Mouse (Mus musculus): ENCODE data around the gene Sipa1l3. TPM values are rescaled to one million over a fixed set of nuclear protein-coding genes. Genes with fewer than 3 reads are reported as not detected.

The Sipa1l3 gene
- polyA plus RNA-seq, 1 experiment = 71.5 TPM

DNA sequence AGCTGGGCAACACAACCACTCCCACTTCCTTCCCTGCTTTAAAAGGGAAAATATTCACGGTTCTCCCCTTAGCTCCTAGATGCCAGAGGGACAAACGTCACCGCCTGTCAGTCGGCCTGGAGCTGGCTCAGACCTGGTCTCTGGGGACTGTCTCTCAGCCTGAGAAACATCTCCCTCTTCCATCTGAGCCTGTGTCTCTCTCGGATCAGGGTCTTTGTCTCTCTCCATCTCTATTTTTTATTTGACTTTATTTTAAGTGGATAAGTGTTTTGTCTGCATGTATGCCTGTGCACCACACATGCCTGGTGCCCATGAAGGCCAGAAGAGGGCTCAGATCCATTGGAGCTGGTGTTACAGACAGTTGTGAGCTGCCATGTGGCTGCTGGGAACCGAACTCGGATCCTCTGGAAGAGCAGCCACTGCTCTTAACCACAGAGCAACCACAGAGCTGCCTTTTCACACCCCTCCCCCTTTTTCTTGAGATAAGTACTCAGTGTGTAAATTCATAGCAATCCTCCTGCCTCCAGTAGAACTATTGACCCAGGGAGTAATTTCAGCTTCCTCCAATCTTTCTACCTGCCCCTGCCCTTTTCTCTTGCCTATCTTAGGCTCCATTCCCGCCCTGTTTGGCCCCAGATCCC lies 225.9 kb downstream of the Sipa1l3 start:
- H3K4me1 ChIP-seq (ENCODE audit: control insufficient read depth, insufficient read depth, low read length) = peaks cover 23% of the 10 kb centered on the region
- H3K4me3 ChIP-seq (ENCODE audit: control insufficient read depth, low read depth, low read length) = no peak overlapping the region
- TF ChIP-seq CTCF (IDR thresholded peaks at IDR 0.05; ENCODE audit: control insufficient read depth, insufficient read depth, insufficient replicate concordance, low read depth, low read length) (no peak), POLR2A (IDR thresholded peaks at IDR 0.05; ENCODE audit: control insufficient read depth, low read depth, low read length) (no peak)

DNA sequence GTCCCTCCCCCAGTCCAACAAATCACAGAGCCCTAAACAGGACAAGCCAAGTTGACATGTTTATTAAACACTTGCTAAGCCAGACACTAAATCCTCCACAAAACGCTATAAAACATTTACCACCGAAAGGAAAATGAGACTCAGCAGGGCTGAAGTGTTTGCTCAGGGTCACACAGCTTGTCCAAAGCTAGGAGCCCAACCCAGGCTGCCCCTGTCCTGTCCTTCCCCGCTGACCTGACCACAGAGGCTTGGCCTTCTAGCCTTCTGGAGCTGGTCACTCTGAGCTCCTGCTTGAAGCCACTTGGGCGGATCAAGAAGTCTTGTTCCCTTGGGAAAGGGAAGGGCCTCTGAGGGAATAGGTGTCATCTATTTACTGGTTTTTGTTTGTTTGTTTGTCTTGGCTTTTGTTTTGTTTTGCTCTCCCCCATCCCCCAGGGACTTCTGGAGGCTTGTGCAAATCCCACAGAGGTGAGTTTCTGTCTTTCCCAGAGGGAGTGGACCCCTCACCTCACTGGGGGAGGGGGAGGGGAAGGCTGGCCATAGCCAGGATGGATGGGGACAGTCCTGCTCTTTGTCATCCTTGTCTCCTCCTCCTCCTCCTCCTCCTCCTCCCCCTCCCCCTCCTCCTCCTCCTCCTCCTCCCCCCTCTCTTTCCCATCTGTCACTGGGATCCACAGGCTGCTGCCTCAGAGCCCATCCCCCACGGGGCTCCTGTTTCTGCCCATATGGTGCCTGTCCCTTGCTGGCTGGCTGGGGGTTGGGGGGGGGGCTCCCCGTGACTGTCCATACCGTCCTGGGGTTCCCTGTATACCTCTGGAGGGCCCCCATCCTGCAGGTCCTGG lies 226.6 kb downstream of the Sipa1l3 start:
- Histone ChIP-seq H3K27me3 (ENCODE audit: control insufficient read depth, insufficient read depth, low read length) (no peaks in the 10 kb centered on the region), H3K4me3 (ENCODE audit: control insufficient read depth, low read depth, low read length) (no peak overlapping the region), H3K27ac (ENCODE audit: control insufficient read depth, insufficient read depth, low read depth, low read length) (peak overlapping the region; percentile 32), H3K4me1 (ENCODE audit: control insufficient read depth, insufficient read depth, low read length) (peaks cover 21% of the 10 kb centered on the region), H3K36me3 (ENCODE audit: control insufficient read depth, insufficient read depth, low read length) (no peaks in the 10 kb centered on the region)
- TF ChIP-seq POLR2A (IDR thresholded peaks at IDR 0.05; ENCODE audit: control insufficient read depth, low read depth, low read length) (no peak), CTCF (IDR thresholded peaks at IDR 0.05; ENCODE audit: control insufficient read depth, insufficient read depth, insufficient replicate concordance, low read depth, low read length) (no peak)

More for the DNA sequence above, 225.9 kb downstream of the Sipa1l3 start:
- Histone ChIP-seq H3K27me3 (ENCODE audit: control insufficient read depth, insufficient read depth, low read length) (no peaks in the 10 kb centered on the region), H3K27ac (ENCODE audit: control insufficient read depth, insufficient read depth, low read depth, low read length) (peak overlapping the region; percentile 66), H3K36me3 (ENCODE audit: control insufficient read depth, insufficient read depth, low read length) (no peaks in the 10 kb centered on the region)

DNA sequence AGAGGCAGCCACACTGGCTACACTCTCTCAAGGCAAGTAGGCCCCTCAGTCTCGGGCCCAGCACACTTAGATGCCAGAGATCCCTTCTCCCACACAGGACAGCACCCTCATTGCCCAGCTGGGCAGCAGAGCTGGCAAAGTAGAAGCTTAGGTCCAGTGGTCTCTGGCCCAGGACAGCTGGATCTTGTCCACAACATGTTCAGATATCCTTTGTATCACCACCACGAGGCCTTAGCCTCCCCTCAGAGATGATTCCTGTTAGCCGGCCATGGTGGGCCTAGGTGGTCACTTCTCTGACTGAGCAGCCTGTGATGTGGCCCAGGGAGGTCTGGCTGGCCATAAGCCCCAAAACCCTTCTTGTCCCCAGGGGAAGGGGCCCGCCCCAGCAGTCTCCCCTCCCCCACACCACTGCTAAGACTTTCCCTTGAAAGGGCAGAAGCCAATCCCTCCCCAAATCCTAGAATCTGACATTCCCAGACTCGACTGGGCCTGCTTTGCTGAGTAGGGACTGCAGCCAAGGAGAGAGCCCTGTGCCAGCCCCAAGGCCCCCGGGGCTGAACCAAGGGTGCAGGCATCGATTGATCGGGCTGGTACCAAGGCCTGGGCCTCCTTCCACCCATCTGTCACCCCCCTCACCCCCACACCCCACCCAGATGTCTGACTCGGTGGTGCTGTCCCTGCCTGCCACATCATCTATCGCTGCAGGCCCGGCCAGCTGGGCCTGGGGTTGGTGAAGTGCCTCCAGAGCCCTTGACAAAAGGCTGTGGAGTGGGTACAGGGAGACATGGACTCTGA lies 227.6 kb downstream of the Sipa1l3 start:
- Histone ChIP-seq H3K4me3 (ENCODE audit: control insufficient read depth, low read depth, low read length) (no peak overlapping the region), H3K4me1 (ENCODE audit: control insufficient read depth, insufficient read depth, low read length) (peaks cover 16% of the 10 kb centered on the region), H3K27ac (ENCODE audit: control insufficient read depth, insufficient read depth, low read depth, low read length) (peak overlapping the region; percentile 47)

DNA sequence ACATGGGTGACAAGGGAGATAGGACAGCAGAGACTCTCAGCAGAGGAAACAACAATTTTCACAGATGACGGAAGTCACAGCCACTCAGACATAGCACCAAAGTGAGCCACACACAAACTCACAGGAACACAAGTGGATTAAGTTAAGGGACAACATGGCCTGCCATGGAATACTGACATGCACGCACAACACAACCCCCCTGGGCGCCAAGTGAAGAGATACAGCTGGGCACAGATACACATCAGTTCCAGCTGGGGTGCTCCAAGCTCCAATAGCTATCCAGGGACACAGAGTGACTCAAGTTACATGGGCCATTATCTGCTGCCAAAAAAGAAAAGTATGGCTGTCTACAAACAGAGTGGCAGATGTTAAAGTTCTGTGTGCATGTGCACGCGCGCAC lies 228.6 kb downstream of the Sipa1l3 start:
- H3K27ac ChIP-seq (ENCODE audit: control insufficient read depth, insufficient read depth, low read depth, low read length) = peak overlapping the region; percentile 50
- H3K4me1 ChIP-seq (ENCODE audit: control insufficient read depth, insufficient read depth, low read length) = peaks cover 14% of the 10 kb centered on the region
- TF ChIP-seq CTCF (IDR thresholded peaks at IDR 0.05; ENCODE audit: control insufficient read depth, insufficient read depth, insufficient replicate concordance, low read depth, low read length) (no peak), POLR2A (IDR thresholded peaks at IDR 0.05; ENCODE audit: control insufficient read depth, low read depth, low read length) (no peak)

More for the DNA sequence above, 227.6 kb downstream of the Sipa1l3 start:
- Histone ChIP-seq H3K27me3 (ENCODE audit: control insufficient read depth, insufficient read depth, low read length) (no peaks in the 10 kb centered on the region), H3K36me3 (ENCODE audit: control insufficient read depth, insufficient read depth, low read length) (no peaks in the 10 kb centered on the region)
- TF ChIP-seq CTCF (IDR thresholded peaks at IDR 0.05; ENCODE audit: control insufficient read depth, insufficient read depth, insufficient replicate concordance, low read depth, low read length) (no peak), POLR2A (IDR thresholded peaks at IDR 0.05; ENCODE audit: control insufficient read depth, low read depth, low read length) (no peak)

DNA sequence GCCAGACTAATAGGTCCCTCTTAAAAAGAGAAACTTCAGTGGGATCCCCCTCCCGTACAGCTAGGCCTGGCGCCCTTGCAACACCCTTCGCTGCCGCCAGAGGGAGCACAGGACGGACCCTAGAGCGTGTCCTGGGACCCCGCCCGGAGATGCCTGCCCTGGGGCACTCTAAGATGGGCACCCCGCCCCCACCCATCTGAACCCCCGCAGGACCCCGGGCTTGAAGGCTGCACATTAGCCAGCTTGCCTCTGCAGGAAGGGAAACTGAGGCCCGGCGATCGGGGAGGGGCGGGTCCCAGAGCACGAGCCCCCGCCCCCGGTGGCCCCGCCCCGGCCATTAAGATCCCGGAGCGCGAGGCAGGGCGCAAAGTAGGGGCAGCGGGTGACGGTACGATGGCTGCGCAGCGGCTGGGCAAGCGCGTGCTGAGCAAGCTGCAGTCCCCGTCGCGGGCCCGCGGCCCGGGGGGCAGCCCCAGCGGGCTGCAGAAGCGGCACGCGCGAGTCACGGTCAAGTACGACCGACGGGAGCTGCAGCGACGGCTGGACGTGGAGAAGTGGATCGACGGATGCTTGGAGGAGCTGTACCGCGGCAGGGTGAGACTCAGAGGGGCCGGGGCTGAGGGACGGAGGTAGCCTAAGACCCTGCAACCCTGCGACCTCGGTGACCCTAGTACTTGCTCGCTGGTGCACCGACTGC lies 229.4 kb downstream of the Sipa1l3 start, which contains the start of gene Ppp1r14a:
TSS of gene Ppp1r14a (plus strand) at position 367 of the 697 bp plus-strand sequence.
- H3K27ac ChIP-seq (ENCODE audit: control insufficient read depth, insufficient read depth, low read depth, low read length) = peak within 1 kb of the TSS; percentile 50
- no peaks in the 10 kb centered on the region for H3K36me3 ChIP-seq (ENCODE audit: control insufficient read depth, insufficient read depth, low read length)
- peak within 1 kb of the TSS; percentile 67 for H3K4me3 ChIP-seq (ENCODE audit: control insufficient read depth, low read depth, low read length)
- TF ChIP-seq CTCF (IDR thresholded peaks at IDR 0.05; ENCODE audit: control insufficient read depth, insufficient read depth, insufficient replicate concordance, low read depth, low read length) (peak; percentile 82), POLR2A (IDR thresholded peaks at IDR 0.05; ENCODE audit: control insufficient read depth, low read depth, low read length) (peak; percentile 61)
- H3K4me1 ChIP-seq (ENCODE audit: control insufficient read depth, insufficient read depth, low read length) = peaks cover 14% of the 10 kb centered on the region
- H3K27me3 ChIP-seq (ENCODE audit: control insufficient read depth, insufficient read depth, low read length) = no peaks in the 10 kb centered on the region

More for the DNA sequence above, 228.6 kb downstream of the Sipa1l3 start:
- H3K27me3 ChIP-seq (ENCODE audit: control insufficient read depth, insufficient read depth, low read length) = no peaks in the 10 kb centered on the region
- peak overlapping the region; percentile 67 for H3K4me3 ChIP-seq (ENCODE audit: control insufficient read depth, low read depth, low read length)
- no peaks in the 10 kb centered on the region for H3K36me3 ChIP-seq (ENCODE audit: control insufficient read depth, insufficient read depth, low read length)

GRCm38 (mm10) chr7:29288079-29288478 lies 230.4 kb downstream of the Sipa1l3 start:
- H3K36me3 ChIP-seq (ENCODE audit: control insufficient read depth, insufficient read depth, low read length) = no peaks in the 10 kb centered on the region
- H3K27me3 ChIP-seq (ENCODE audit: control insufficient read depth, insufficient read depth, low read length) = no peaks in the 10 kb centered on the region
- H3K4me1 ChIP-seq (ENCODE audit: control insufficient read depth, insufficient read depth, low read length) = peaks cover 14% of the 10 kb centered on the region
- peak overlapping the region; percentile 67 for H3K4me3 ChIP-seq (ENCODE audit: control insufficient read depth, low read depth, low read length)
- H3K27ac ChIP-seq (ENCODE audit: control insufficient read depth, insufficient read depth, low read depth, low read length) = peak overlapping the region; percentile 64
- TF ChIP-seq POLR2A (IDR thresholded peaks at IDR 0.05; ENCODE audit: control insufficient read depth, low read depth, low read length) = 0 out of 2 replicates have a peak, but pooled peaks have one; percentile 19
- TF ChIP-seq CTCF (IDR thresholded peaks at IDR 0.05; ENCODE audit: control insufficient read depth, insufficient read depth, insufficient replicate concordance, low read depth, low read length) = no peak

Measured in testis, adult 2 months (tissue).